Mouse (Mus musculus): ENCODE data around the gene Rfc4.

Gene Rfc4

DNA sequence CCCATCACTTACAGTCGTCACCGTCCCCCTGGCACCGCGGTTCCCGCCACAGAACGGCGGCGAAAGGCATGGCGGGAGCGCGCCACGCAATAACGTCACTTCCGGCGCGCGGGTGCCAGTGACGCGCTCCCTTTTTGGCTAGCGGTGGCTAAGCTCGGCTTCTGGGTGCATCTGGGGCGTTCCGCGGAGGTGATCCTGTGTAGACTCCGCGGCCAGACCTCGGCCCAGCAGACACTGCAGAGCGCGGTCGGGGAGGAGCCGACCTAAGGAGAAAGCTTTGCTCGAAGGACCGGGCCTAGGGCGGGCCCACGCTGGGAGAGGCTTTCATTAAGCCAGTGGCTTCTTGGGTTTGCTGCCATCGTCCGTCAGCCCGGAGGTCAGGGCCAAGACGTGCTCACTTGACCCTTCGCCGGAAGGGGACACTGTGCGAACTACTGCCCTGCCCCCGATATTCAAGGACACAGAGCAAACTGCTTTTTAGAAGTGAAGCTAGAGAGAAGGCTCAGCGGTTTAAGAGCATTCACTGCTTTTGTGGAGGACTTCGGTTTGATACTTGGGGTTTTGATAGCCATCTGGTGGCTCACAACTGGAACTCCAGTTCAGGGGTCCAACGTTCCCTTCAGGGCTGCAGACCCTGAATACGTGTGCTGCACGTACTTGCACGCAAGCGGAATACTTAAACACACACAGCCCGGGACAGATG is at the start of gene Rfc4:
Rfc4 (minus strand) TSS at position 65 of the 703 bp plus-strand sequence.
- peak; percentile 92 for DNase-seq

DNA sequence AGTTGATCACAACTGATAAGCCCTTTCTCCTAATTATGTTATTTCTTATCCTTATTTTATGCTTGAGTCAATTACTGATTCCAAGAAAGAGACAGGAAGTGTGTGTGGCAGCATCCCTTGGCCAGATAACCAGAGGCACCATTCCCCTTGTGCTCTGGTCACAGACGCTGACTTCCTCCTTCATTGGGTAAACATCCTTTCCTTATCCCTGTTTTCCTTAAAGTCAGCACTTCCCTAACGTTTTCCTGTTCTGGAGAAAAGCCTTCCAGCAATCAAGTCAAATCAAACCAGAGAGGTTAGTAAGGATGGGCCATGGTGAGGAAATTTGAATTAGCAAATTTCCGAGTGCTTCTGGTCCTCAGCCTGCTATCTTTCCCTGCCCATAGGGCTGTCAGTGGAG is 48.4 kb upstream of the Rfc4 start:
- no peak for DNase-seq

DNA sequence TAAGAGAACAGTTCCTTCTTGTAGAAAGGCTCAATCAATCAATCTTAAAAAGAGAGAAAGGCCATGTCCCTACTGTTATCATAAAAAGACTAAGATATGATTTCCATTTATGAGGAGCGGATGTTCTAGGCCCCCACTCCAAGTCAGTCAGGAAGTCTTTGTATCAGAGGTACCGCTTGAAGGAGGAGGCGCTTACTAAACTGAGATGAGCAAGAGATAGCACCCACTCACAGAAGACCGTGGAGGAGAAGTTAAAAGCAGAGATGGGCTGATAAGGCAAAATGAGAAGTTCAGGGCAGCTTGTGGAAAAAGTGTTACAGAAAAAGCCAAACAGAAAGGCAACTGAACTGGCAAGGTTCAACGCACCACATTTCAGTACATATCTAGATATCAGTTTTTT is 47.3 kb upstream of the Rfc4 start:
- no peak for DNase-seq

DNA sequence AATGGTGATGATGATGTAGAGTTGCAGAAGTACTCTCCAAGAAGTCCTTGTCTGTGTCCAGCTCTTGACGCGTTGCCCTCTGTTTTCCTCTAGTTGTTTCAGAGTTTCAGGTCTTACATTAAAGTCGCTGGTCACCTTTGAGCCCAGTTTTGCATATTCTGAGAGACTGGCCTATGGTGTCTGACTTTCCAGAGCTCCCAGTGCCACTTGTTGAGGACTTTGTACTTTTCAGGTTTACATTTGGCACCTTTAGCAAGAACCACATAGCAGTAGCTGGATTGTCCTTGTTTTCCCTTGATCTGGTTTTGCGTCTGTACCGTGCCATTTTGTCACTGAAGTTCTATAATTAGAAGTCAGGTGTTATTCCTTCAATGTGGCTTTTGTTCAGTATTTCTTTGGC is 46.4 kb upstream of the Rfc4 start:
- no peak for DNase-seq

DNA sequence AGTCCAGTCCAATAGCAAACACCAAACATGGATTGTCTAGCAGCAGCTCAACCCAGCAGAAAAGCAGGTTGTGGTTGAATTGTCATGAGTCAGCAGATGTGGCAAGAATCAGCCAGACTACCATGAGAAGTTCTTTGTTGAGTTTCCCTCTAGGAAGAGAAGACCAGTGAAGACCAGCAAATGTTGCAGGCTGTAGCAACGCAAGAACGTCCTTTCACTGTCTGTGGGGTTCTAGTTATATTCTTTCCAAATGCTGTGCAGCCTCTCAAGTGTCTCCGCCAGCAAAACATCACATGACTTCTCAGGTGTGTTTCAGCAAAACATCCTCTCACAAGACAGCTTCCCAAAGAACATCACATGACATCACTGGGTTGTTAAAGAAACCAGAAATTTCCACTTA is 43.3 kb upstream of the Rfc4 start:
- DNase-seq = no peak

DNA sequence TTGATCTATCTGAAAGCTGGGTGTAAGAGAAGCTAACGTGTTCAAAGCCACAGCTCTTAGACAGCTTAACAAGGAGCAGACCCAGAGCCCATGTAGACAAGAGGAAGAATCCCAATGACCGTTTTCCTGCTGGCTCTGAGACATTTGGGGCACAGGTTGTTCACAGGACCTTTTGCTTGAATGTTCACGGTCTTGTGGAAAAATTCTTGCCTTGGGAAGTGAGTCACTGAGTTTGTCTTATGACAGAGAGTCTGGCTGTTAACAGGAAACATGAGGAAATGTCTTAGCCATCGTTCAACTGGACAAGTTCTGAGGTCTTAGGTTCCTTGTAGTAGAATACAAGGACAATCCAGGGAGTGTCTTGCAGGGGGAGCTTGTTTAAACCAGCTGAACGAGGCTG is 39.5 kb upstream of the Rfc4 start:
- DNase-seq = no peak

DNA sequence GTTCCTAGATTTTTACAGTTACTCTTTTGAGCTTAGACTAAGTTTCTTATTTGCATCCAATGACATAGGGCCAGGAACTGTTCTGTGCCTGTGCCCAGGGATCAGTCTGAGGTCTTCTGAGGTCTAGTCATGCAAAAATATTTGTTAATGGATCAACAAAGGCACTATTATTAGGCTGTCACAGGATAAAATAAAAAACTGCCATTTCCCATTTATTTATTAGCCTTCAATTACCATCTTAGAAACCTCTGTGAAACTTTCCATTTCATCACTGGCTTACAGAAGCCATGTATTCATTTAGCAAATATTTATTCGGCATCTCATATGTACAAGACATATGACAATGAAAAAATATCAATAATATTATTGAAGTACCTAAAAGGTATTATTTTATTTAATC is 39.1 kb upstream of the Rfc4 start:
- no peak for DNase-seq

DNA sequence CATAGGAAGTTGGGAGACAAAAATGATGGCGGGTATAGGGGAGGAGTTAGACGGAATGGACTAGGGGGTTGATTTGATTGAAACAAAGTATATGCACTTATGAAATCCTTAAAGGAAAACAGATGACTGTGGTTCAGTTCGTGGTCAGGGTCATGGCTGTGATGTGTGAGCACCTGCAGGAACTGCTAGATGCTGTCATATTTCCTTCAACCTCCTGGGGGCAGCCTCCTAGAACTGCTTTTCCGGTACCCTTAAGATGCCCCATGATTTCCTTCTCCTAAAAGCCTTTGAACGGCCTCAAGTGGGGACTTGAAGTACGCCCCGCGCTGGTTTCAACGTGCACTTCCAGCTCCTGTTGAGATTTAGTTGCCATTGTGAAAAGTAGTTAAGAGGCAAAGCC is 37.9 kb upstream of the Rfc4 start:
- no peak for DNase-seq

DNA sequence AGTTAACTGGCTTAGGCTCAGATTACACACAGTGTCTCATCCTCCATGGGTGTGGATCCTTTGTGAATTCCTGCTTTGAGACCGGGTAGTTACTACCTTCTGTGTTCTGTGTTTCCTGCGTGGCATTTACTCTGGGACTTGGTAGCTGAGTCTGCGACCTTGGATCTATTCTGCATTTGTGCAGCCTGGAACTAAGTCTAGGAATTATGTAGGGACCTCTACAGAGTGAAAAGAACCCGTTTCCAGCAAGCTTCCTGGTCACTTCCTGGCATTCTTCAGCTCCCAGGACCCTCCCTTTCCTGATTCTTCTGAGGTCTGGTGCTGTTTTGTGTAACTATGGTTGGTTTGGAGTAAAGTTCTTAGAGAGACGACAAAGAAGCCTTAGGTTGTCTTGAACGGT is 36.9 kb upstream of the Rfc4 start:
- no peak for DNase-seq

DNA sequence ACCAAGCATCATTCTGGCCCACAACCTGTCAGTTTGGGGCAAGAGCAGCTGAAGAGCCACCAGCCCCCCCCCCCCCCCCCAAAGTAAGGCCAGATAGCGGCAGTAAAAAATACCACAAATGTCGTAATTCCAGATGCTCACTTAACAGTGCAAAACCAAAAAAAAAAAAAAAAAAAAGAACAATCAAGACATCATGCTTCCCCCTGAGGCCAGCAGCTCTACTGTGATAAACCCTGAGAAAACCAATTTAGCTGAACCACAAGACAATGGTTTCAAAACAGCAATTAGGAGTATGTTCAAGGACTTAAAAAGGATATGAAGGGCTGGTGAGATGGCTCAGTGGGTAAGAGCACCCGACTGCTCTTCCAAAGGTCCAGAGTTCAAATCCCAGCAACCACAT is 34.6 kb upstream of the Rfc4 start:
- DNase-seq = no peak

DNA sequence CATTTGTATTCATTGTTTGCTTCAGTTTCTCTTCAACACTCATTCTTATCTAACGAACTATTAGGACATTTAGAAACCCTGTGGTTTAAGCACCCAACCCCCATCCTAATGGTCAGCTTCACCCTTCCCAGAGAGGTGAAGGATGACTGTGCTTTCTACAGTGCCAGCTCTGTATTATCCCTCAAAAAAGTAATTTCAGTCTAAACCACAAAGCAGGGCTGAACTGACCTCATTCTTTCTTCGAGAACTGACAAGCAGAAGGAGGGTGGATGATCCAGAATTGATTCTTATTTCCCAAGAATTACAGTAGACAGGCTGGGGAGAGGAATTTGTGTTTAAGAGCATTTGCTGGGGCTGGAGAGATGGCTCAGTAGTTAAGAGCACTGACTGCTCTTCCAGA is 32.2 kb upstream of the Rfc4 start:
- no peak for DNase-seq

DNA sequence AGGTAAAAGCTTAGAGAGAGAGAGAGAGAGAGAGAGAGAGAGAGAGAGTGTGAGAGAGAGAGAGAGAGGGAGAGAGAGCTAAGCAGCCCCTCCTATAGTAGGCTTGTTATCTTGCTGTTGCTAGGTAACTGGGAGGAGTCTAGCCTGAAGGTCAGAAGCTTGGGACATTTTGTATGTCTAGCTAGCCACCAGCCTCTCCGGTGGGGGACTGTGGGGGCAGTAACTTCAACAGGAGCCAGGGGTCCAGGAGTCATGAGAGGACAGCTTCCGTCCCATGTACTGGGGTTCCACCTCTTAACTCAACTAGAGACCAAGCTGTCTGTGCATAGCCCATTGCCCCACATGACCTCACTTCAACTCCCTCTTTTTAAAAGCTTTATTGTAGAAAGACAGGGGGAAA is 31.4 kb upstream of the Rfc4 start:
- DNase-seq = no peak

DNA sequence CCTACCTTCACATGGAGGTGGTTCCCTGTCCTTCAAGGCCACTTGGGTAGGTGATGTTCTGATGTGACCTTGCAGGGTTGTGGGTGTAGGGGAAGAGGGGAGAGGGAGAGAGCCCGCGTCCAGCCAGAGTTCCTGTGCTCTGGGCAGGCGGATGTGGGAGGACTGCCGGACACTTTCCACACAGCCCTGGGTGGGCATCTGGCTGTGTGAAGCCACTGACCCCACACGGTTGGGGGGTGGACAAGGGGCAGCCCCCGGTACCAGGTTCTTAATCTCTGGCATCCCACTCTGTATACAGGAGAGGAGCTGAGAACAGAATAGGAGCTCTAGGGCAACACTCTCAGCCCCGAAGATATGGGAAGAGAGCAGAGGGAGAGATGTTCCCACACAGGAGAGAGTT is 30.8 kb upstream of the Rfc4 start:
- DNase-seq = no peak

DNA sequence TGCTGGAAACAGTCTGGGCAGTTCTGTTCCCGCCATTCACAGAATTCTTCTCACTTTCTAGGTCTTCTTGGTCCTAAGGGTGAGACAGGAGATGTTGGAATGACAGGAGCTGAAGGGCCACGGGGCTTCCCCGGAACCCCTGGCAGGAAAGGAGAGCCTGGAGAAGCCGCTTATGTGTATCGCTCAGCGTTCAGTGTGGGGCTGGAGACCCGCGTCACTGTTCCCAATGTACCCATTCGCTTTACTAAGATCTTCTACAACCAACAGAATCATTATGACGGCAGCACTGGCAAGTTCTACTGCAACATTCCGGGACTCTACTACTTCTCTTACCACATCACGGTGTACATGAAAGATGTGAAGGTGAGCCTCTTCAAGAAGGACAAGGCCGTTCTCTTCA is 29.5 kb upstream of the Rfc4 start:
- DNase-seq = no peak

DNA sequence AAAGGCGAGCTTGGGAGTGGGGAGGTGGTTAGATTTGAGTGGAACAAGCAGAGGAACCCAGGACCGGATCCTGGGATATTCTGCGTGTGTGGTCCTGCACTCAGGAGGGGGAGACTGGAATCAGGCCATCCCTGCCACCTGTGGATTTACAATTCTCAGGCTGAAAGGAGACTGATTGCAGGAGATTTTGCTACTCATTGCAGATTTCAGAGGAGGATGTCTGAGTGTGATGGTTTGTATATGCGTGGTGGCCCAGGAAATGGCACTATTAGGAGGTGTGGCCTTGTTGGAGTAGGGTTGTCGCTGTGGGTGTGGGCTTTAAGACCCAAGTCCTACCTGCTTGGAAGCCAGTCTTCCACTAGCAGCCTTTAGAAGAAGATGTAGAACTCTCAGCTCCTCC is 26.7 kb upstream of the Rfc4 start:
- no peak for DNase-seq

DNA sequence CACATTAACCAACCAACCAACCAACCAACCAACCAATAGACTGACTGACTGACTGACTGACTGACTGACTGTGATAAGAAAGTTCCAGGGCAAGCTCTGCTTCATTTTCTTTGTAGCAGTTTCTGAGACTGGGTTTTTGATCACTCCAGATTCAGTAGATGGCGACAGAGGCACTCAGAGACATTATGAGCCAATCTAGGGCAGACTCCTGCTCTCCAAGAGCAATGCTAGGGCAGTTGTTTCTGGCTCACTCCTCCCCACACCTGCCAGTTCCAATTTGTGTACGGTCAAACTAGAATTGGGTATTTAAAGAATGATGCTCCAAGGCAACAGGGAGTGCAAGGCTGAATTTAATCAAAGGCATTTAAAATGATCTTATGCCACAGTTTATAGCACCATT is 23.9 kb upstream of the Rfc4 start:
- peak; percentile 49 for DNase-seq

DNA sequence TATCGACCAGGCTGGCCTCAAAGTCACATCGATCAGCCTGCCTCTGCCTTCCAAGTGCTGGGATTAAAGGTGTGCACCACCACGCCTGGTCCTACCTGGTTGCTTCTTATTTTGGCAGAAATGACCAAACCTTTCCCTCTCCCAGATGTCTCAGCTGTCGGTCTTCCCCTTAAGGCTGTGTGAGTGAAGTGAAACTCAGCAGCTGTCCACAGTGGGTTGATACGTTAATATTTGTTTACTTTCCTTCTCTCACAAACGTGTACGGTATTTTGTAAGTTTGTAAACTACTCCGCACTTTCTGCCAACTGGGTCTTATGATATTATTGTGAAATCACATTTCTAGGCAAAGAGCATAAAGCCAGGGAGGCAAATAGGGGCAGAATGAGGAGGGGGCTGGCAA is 21.9 kb upstream of the Rfc4 start:
- DNase-seq = no peak

DNA sequence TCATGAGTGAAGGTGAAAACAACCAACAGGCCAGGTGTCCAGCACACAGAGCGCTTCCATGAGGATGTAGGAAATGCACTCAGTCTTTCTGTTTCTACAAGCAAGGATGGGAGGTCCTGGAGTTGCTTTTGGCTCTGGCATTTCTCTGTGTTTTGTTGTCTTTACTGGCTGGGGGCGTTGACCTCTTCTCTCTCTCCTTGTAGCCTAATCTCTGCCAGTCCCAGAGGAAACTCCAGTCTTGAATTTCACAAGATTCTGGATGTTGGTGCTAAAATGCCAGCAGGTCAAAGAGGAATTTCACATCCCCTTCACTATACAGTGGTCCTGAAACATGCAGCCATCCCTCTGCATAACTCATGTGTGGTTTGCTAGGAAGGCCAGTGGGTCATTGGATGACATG is 21.4 kb upstream of the Rfc4 start:
- no peak for DNase-seq

DNA sequence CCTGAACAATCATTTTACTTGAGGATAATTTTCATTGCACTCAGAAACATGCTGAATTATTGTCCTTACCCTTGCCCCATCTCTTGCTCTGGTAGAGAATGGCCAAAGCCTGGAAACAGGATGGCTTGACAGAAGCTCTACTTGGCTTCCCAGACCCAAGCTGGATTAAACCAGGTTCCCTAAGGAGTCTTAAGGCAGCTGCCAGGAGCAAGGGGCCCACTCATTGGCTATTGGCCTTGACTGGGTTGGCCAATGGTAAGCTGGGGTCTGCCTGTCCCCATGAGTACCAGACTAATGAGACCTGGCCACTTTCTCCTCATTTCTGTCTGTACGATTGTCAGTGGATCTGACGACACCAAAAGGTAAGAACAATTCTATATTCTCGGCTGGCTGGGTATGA is 18.7 kb upstream of the Rfc4 start, which contains the start of gene Adipoq:
Adipoq (plus strand) TSS at position 257 of the 400 bp plus-strand sequence.
- no peak for DNase-seq

DNA sequence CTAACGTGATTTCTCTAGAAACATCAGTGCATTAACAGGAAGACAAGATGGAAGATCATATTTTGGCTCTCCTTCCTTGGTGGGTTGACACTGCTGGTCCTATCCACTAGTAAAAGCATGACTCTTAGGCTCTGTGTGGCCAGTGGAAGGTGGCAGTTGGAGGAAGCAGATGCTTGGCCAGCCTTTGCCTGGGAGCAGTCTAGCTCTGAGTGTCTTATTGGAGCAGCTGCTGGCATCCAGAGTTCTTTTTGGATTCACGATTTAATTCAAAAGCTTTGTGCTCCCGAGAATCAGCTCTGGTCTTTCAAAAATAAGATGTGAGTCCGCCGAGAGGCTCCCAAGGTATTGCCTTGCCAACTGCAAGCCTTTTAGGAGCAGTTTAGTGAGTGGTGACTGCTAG is 17.7 kb upstream of the Rfc4 start:
- no peak for DNase-seq

DNA sequence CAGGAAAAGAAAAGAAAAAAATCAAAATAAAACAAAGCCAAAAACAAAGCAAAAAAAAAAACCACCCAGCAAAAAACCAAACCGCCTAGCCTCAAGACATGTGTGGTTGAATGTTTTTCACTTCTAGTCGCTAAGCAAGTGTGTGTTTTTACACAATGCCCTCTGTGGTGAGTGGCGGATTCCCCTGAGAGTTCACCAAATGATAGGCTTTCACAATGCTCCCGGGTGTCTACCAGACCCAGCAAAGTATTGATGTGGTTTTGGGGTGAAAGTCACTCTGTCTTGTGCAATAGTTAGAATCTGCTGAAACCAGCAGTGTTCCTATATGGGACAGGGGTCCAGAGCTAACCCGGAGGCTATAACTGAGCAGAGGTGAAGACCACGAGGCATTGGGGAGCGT is 16.8 kb upstream of the Rfc4 start:
- no peak for DNase-seq

DNA sequence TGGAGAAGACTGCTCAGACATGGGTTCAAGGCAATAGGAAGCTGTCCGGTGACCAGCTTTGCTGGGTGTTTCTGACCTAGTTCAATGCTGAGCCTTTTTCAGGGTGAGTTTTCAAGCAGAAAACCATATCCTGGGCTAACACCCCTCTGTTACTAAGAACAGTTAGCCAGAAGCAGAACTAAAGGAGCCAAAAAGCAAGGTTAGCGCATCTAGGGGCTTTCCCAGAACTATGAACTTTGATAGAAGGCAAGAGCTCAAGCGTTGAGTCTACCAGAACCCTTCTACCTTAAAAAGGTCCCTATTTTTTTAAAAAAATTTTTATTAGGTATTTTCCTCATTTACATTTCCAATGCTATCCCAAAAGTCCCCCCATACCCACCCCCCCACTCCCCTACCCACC is 13.4 kb upstream of the Rfc4 start:
- no peak for DNase-seq

DNA sequence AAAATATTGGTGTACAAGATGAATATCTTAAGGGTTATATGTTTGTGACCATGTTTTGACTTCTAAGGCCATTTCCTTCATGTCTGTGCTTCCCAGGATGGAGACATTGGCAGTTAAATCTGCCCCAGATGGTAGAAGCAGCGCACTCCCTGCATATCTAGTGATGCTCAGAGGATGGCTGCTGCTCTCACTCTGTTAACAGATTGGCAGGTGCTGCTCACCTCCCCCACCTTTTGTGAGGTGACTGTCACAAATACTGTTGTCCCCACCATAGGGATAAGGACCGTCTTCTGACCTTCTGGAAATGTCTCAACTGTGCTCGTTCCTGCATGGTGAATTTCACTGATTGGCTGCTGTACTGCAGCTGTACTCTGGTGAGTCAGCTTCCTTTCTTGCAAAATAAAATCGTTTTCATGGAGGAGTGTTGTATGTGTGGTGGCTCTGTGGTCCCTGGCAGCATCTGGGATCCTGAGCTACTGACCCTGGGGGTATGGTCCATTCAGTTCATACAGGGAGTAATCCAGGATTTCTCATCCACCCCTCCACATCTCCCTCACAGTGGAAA is 9.0 kb upstream of the Rfc4 start:
- no peak for DNase-seq

DNA sequence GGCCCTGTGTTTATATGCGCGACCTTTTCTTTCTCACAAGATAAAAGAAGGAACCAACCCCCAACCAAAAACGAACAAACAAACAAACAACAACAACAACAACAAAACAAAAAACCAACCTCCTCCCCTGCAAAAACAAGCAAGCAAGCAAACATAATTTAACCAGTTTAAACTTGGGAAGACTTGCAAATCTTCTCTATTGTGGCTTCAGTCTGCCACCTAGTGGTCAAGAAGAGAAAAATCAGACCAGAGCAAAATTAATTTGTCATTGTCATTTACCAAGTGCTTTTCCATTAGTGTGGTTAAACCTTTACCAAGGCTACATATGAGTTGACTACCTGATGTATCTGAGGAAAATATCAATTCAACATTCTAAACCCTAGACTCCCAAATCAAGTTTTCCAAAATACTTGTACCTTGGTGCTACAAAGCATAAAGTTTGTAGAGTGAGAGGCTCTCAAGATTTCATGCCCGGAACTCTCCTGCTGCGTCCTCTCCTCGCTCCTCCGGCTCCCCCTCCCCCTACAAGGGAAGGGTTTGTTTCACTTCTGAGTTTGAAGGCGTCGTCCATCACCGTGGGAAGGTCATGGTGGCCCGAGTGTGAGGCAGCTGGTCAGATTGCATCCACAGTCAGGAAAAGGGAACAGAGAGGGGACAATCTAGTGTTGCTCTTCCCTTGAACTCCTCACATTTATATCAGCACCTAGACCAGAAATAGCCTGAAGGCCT is 8.0 kb upstream of the Rfc4 start:
- DNase-seq = peak; percentile 7

DNA sequence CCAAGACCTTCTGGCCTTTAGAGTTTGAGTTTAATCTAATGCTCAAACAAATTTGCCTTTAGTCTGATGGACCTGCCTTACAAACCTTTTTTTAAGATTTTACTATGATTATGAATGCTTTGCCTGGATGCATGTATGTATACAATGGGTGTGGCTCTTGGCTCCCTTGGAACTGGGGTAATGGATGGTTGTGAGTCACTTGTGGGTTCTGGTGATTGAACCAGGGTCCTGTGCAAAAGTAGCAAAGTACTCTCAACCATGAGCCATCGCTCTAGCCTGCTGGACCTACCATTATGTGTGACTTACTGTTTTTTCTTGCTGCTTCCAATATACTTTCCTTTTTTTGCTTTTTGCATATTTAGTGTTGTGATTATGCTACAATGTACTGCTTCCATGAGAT is 4.8 kb upstream of the Rfc4 start:
- no peak for DNase-seq

Data from lung, postnatal 14 days (tissue).